Mouse (Mus musculus): ENCODE measurements at regions not wholly inside any gene's neighbourhood (a gene's known extent, or its start where the extent isn't known, plus 50 kb on each side); places are given as distances from the start of the nearest gene placed in this dataset.

GRCm38 (mm10) chr14:103458340-103458739 lies 54.8 kb upstream of the Scel start:
- DNase-seq: no peak

- DNase-seq: no peak
Measured at GRCm38 (mm10) chr14:103456106-103456505, 57.0 kb upstream of the Scel start.

GRCm38 (mm10) chr14:103450756-103451155 lies 62.4 kb upstream of the Scel start:
- DNase-seq: no peak

GRCm38 (mm10) chr14:103449447-103449846 lies 63.7 kb upstream of the Scel start:
- DNase-seq: no peak

- no peak for DNase-seq
Measured at GRCm38 (mm10) chr14:103449033-103449432, 64.1 kb upstream of the Scel start.

- no peak for DNase-seq
Measured at GRCm38 (mm10) chr14:103446671-103447070, 66.5 kb upstream of the Scel start.

- DNase-seq: no peak
Measured at GRCm38 (mm10) chr14:103441454-103442065, 71.6 kb upstream of the Scel start.

GRCm38 (mm10) chr14:103440243-103440642 lies 72.9 kb upstream of the Scel start:
- no peak for DNase-seq

GRCm38 (mm10) chr14:103434218-103434617 lies 78.9 kb upstream of the Scel start:
- peak; percentile 47 for DNase-seq

GRCm38 (mm10) chr14:103433106-103433505 lies 80.0 kb upstream of the Scel start:
- DNase-seq: no peak

- DNase-seq: no peak
Measured at GRCm38 (mm10) chr14:103427873-103428272, 81.3 kb upstream of the Mycbp2 start.

- DNase-seq: peak; percentile 21
Measured at GRCm38 (mm10) chr14:103421305-103421822, 74.8 kb upstream of the Mycbp2 start.

- no peak for DNase-seq
Measured at GRCm38 (mm10) chr14:103417110-103418061, 70.8 kb upstream of the Mycbp2 start.

GRCm38 (mm10) chr14:103404611-103405010 lies 58.0 kb upstream of the Mycbp2 start:
- DNase-seq: no peak

GRCm38 (mm10) chr14:103403054-103403453 lies 56.4 kb upstream of the Mycbp2 start:
- DNase-seq: no peak

GRCm38 (mm10) chr14:103401983-103402382 lies 55.4 kb upstream of the Mycbp2 start:
- DNase-seq: no peak

- DNase-seq: no peak
Measured at GRCm38 (mm10) chr14:103401280-103401679, 54.7 kb upstream of the Mycbp2 start.

- DNase-seq: no peak
Measured at GRCm38 (mm10) chr14:103398401-103398800, 51.8 kb upstream of the Mycbp2 start.
